Mouse (Mus musculus): ENCODE measurements around the gene Rnf144a.

DNA sequence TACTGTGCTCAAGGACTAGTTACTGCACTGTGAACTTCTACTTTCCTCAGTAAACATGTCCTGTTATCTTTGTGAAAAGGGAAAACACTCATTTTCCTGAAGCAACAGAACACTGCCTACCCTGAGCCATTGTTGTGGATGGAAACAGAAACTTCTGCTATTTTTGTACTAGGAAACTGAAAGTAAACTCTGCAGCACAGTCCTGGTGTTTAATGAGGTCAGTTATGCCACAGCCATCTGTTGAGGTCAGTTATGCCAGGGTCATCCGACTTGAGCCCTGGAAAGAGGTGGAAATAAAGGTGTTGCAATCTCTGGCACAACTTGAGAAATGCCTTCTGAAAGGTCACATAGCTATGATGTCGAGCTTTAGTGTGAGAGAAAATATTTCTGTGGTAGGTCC, 45.0 kb upstream of the Rnf144a start:
- TF ChIP-seq CTCF (IDR thresholded peaks at IDR 0.05; ENCODE audit: low read depth, low read length), result no peak
- no peak for TF ChIP-seq POLR2A (IDR thresholded peaks at IDR 0.05; ENCODE audit: borderline replicate concordance, low read depth, low read length)
